Mouse (Mus musculus) liver, postnatal 0 days (tissue): ENCODE results near the gene Madcam1.

Experiments
- CTCF ChIP-seq: sonication (generic); IDR thresholded peaks from 2 replicates; pipeline ENCODE4 v1.5.1; 2016; ENCODE audit warnings: antibody characterized with exemption, low read depth
- EP300 ChIP-seq: IDR thresholded peaks from 2 replicates; pipeline ENCODE4 v1.6.1; 2016; ENCODE audit warnings: antibody characterized with exemption, low read depth, mild to moderate bottlenecking

GRCm38 (mm10) chr10:79645711-79646110 lies 18.6 kb upstream of the Madcam1 start, which contains the start of gene Odf3l2:
- no peak for TF ChIP-seq CTCF
- TF ChIP-seq EP300: no peak
